Mouse (Mus musculus) bone marrow macrophage, adult 2 months (primary cell): ENCODE measurements around the gene Mob3a.

Experiments used
- CTCF ChIP-seq: IDR thresholded peaks from 2 replicates; pipeline ENCODE4 v1.5.1; 2012; ENCODE audit warnings: low read depth, mild to moderate bottlenecking, low read length, moderate library complexity
- POLR2A ChIP-seq: IDR thresholded peaks from 2 replicates; pipeline ENCODE4 v1.6.1; 2012; ENCODE audit warnings: mild to moderate bottlenecking, low read depth, low read length, borderline replicate concordance

DNA sequence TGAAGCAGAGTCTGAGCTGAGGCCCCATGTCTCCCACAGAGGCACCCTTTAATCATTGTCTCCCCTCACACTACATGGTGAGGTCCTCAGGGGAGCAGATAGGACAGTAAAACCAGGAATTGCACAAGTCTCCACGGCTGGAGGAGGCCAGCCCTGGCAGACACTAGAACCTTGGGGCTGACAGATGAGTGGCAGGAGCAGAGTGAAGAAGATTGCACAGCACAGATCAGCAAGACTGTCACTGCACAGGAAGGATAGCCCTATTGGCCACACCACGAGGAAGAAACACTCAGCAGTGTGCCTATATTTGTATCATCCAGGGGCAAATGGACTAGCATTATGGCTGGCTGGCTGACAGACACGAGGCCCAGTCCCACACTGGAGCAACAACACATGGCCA lies 9.1 kb upstream of the Mob3a start:
- TF ChIP-seq CTCF = no peak
- no peak for TF ChIP-seq POLR2A
